Mouse (Mus musculus) right cerebral cortex, postnatal 25 days (tissue): Measurements from ENCODE around the gene Gimap7.

Experiments used
- DNase-seq: peaks from one replicate; pipeline ENCODE4 v3.0.0; 2022

The Gimap7 gene

DNA sequence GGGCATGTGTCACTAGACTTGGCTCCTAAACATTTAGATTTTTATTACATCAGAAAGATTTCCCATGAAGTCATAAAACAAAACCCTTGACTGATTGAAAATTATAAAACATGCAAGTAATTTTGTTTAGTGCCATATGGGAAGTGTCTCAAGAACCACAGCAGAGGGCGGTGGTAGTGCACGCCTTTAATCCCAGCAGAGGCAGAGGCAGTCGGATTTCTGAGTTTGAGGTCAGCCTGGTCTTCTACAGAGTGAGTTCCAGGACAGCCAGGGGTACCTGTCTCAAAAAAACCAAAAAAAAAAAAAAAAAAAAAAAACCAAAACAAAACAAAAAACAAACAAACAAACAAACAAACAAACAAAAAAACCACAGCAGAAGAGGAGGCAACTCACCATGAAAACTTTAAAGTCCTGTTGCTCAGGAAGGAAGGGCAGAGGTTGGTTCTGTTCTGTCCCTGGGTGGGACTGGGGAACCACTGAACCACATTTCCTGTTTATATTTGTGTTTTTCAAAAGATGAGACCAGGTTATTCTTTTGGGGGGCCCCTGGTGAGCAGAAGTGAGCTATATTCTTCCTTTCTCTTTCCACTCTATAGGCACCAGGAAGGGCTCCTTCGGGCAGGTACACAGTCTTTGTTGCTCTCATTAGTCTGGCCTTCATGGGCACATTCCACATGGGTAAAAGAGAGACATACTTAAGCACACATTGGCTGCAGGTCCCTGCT lies 21.4 kb upstream of the Gimap7 start:
- no peak for DNase-seq

DNA sequence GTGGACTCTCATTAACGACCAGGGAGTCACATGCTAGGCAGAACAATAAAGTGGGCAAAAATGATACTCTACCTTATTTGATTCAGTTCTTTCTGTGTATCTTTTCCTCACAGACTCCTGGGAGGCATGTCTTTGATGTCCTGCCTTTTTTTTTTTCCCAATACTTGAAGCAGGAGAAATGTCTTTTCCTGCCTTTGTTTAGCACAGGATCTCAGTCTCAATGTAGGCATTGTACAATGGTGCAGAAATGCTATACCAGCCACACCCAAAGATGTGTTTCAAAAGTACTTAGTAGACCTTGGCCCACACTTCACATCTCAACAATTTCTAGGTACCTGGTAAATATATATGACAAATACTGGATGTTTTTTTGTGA lies 20.9 kb upstream of the Gimap7 start:
- no peak for DNase-seq

DNA sequence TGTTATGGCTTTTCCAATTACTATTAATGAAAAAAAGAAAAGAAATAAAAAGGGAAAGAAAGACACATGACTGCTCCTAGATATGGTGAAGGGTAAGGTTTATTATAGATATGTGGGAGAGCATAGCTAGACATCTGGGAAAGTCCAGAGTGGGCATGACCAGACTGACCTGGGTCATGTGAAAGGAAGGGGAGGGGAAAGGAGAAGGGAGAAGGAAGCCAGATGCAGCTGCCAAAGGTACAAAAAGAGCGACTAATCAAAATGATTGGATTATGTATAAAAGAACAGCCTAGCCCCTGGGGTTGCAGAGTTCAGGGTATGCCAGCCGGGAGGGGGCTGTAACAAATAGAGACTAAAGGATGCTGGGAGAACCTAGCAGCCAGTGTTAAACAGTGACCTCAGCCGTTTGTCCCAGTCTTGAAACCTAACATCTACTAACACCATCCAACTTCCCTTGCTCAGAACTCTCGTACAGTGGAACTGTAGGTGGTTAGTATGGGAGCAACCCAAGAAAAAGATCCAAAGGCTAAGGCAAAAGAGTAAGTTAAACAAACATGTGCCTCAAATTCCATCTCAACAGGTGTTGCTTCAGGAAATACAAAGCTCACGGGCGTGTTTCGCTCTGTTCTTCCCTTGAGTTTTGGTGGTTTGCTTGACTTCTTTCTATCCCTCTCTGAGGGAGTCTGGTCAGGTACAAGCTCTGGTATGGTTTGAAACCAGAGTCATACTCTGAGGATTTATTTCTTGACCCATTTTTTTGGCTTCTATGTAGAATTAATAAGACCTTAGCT lies 20.2 kb upstream of the Gimap7 start:
- DNase-seq, result no peak

DNA sequence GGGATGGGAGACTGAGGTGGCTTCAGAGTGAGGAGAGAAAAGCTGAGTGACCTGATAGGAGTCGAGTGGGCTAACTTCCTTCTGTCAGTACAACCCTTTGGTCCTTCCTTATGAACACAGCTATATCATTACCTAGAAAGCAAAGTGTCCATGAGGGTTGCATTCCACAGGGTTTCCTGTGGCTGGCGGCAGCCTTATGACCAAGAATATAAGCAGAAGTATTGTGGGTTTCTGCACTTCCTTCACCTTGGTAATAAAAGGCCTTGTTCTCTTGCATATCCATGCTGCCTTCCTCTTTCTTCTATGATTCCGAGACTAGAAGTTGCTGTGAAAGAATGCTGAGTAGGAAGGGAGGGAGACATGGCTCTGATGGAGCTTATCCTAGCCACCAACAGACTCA lies 19.5 kb upstream of the Gimap7 start:
- DNase-seq, result no peak

DNA sequence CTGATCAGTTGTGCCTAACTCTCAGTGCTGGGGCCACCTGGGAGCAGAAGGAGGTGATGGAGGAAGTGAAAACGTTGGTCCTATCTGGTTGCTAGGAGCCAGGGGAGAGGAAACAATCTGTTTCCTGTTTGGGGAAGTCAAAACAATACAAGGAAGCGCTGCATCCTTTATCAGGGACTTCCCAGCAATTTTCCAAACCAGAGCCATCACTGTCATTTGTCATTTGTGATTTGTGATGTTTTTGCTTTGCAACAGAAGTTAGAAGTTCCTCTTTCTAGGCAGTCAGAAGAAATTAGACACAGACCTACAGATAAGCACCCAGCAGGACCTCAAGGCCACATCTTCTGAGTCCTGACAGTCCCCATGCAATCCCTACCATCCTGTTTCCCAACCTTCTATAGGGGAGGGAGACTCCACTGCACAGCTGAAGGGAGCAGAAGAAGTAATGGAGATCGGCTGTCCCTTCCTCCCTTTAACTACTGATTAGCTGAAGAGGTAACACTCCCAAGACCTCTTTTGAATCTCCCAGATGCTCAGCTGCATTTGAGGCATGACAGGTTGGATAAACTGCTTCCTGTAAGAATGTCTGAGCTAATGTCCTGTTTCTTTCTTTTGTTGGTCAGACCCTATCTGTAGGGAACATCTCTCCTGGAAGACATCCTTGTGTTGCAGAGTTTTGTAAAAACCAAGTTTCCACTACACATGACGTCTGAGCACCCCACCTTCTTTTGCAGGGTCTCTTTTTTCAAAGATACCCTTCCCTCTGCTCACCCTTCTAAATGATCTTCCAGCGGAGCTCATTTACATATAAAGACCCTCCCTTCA lies 18.0 kb upstream of the Gimap7 start:
- DNase-seq, result no peak

DNA sequence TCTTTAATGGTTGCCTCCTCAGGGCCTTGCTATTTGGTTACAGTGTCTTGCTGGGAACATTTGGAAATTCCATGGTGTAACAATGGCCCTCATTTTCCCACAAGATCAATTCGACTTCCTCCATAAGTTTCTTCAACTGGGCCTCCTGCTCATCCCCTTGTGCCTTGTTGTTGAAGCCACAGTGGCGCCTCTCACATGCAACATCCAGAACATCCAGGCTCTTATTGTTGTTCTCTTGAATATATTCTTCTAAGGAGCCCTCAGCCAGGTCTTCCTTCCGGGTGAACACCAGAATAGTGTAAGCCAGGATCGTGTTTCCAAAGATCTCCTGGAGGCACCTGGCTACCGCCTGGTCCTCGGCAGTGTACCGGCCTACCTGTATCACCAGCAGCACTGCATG lies 16.3 kb upstream of the Gimap7 start:
- no peak for DNase-seq

DNA sequence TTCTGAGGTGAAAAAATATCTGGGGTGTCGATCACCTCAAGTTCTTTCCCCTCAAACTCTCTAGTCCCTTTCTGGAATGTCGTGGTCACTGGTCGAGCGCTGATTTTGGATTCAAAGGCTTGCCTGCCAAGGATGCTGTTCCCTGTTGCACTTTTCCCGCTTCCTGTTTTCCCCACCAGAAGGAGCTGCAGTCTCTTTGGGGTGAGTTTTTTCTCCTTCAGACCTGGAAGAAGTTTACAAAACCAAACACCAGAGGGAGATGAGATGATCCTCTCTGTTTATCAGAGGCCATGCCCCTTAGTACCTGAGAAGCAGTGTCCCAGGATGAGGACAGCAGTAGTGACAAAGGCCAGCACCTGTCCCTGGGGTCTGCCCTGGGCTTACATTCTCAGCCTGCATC lies 15.8 kb upstream of the Gimap7 start:
- no peak for DNase-seq

DNA sequence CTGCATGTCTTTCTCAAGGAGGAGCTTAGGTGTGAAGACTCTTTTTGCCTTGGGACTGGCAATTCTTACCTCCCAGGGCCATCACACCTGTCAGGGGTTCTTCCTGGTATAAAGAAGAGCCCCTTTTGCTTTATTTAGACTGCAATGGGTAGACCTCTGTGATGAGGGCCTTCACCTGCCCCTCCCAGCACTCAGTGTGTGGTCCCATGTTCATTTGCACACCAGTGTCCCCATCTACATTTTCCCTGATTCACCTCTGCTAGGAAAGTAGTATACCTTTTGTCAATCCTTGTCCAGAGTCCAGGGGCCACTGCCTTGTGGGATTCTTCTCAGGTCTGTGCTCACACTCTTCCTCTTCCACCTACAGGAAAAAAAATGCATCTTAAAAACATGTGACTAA lies 14.3 kb upstream of the Gimap7 start:
- DNase-seq, result no peak

DNA sequence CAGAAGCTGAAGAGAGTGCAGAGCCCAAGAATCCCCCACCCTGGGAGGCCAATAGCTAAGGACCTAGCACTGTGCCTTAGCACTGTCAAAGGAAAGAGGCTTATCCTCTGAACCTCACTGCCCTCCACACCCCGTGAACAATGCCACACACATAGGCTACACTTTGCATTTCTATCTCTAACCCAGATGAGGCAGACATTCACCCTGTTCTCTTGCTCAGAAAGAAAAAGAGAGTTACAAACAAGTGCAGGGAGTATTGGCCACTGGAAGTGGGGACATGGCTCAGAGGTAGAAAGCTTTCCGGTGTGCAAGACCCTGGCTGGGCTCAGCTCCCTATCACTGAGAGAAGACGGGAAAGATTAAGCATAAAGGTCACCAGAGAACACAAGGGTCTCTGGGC lies 12.3 kb upstream of the Gimap7 start:
- DNase-seq, result no peak

DNA sequence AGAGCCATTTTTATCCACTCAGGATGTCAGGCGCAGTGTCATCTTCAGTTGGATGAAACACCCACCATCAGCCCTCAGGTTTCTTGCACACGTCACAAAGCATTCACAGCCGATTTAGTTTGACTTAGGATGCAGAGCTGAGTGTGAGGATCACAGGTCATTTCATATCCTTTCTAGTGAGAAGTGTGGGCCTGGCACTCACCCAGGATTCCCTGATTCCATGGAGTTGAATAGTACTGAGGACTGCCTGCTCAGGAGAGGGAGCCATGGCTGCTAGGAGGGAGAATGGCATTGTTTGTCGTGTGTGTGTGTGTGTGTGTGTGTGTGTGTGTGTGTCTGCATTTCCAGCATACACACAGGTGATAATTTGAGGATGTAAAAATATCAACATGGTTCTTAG lies 1.9 kb downstream of the Gimap7 start:
- DNase-seq, result no peak

DNA sequence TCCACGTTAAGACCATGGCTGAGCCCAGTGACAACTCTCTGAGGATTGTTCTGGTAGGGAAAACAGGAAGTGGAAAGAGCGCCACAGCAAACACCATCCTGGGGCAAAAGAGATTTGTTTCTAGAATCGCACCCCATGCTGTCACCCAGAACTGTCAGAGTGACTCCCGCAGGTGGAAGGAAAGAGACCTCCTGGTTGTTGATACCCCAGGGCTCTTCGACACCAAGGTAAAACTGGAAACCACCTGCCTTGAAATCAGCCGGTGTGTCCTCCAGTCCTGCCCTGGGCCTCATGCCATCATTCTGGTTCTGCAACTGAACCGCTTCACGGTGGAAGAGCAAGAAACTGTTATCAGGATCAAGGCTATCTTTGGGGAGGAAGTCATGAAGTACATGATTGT lies 5.0 kb downstream of the Gimap7 start:
- DNase-seq, result no peak

DNA sequence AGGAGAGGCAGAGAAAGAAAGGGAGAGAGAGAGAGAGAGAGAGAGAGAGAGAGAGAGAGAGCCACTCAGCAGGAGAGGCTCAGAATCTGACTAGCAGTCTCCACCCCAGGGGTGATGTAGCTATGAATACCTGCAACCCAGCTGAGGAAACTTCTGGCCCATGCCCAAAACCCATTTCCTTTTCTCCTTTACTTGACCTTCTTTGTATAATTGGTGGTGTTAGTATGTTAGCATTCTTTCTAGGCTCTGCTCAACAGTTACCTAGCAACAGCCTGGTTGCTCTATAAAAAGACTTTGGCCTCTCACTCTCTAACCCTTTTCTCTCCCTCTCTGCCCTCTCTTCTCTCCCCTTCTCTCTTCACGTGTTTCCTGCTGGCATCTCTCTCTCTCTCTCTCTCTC lies 7.1 kb downstream of the Gimap7 start:
- DNase-seq, result no peak

DNA sequence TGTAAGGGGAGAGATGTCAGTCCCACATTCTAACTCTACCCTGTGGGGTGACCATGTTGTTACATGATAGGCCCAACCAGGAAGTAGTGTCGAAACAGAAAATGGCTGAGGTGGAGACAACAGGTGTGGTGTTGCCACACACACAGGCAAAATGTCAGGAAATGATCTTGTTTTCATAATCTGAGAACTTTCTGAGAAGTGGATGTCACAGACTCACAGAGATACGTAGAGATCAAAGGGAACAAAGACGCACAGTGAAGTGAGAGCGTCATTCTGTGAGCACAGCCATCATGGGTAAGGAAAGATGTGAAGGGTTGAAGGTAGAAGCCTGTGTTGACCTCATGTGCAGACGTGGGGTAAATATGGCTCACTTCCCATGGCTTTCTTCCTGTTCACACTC lies 9.3 kb downstream of the Gimap7 start:
- no peak for DNase-seq

DNA sequence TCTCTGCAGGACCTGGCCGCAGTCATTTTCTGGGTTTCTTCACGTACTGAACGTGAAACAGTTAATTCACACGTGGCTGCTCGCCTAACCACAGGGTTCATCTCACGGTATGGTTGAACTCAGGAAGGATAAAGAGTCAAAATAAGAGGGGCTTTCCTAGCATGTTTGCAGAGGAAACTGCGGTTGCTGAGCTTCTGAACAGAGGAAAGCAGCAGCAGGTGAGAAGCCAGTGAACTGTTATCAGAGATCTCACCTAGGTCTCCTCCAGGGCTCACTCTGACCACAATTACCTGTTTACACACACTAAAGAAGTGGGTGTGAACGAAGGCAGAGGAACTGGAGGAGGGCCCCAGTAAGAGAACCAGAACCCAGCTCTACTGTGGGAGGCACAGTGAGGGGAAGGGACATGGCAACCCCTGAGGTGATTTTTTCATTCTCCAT lies 14.5 kb downstream of the Gimap7 start:
- DNase-seq, result no peak

DNA sequence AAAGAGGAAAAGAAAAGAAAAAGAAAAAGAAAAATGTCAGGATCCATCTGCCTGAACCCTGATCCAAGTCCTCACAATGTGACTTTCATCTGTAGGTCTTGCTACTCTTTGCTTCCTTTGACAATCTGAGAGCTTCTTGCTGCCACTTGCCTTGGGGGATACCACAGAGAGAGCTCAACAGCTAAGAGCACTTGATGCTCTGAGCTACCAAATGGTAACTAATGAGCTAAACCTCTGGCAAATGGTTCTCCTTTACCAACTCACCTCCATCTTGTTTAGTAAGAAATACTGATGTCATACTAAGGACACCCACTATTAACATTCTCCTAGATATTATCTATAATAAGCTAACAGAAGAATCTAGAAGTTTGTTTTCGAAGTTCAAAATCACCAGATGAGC lies 15.2 kb downstream of the Gimap7 start:
- DNase-seq, result no peak

DNA sequence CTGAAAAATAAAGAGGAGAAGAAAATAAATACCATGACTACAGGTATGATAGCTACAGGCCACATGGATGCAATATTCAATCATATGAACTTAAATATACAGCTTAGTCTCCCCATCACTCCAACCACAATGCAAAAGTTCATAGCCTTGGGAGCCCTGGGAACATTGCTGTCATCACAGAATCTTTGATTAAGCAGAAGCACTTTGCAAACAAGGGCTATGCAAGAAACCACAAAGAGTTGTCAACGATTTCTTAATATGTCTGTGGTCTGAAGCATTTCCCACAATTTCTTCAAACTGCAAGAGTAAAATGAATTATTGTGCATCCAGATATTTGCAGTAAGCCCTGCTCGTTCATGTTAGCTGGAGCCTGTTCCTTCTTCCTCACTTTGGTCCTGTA lies 18.6 kb downstream of the Gimap7 start:
- DNase-seq, result no peak

DNA sequence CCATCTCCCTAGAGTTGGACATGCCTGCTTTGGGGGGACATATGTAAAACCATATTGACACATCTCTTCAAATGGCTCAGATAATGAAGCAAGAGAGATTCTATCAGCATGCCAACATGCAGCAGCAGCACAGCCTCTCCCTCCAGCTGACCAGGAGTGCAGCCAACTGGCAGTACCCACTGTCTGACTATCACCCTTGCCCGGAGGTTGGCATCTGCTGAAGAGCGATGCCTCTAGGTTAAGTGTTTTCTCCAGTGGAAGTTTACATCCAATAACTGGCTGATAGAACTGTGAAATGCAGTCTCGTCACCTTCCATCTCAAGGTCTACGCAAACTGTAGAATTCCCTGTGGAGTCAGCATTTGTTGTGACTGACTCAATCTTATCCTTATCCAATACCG lies 19.3 kb downstream of the Gimap7 start:
- no peak for DNase-seq

DNA sequence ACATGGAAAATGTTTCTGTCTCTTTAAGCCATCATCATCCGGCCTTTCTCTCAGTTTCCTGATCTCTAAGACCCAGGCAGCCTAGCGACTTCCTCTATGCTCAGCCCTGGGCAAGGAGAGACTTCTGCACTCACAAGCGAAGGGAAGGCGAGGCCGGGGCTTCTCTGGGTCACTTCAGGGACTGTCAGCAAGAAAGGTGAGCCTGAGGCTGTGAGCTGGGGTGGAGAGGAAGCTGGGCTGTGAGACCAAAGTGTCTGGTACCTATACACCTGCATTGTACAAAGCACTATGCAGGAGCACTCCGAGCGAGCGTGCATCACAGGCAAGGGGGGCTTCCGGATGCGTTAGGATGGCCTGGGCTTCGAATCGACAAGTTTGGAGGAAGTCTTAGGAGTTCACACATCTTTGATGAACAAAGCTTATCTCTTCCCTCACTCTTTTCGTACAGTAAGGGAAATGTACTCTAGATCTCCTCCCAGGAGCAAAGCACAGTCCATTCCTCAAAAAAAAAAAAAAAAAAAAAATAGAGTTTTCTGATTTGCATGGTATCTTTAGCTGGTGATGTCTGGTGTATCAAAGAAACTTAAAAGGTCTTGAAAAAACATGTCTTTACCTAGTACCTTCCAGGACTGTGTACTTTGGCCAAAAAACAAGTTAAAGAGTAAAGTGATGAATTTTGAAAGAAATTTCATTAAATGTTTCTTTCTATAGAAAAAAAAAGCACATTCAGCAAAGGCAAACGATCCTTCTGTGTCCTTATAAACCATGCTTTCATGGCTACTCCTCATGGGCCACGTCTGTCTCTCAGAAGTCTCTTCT lies 20.7 kb downstream of the Gimap7 start, which contains the start of gene Gimap1:
Gene Gimap1, plus strand, starts transcription at position 94 of the 819 bp plus-strand sequence.
- no peak for DNase-seq

DNA sequence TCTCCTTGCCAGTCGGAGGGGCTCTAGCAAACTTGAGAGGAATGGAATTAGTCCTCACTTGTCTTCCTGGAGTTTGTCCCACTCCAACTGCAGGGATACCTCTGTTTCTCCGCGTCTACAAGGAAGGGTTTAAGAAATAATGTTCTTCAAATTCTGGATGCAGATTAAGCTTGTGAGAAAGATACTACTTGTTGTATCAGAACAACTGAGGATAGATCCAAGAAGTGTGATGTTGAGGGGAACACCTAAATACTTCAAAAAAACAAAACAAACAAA lies 21.3 kb downstream of the Gimap7 start:
- DNase-seq, result no peak

DNA sequence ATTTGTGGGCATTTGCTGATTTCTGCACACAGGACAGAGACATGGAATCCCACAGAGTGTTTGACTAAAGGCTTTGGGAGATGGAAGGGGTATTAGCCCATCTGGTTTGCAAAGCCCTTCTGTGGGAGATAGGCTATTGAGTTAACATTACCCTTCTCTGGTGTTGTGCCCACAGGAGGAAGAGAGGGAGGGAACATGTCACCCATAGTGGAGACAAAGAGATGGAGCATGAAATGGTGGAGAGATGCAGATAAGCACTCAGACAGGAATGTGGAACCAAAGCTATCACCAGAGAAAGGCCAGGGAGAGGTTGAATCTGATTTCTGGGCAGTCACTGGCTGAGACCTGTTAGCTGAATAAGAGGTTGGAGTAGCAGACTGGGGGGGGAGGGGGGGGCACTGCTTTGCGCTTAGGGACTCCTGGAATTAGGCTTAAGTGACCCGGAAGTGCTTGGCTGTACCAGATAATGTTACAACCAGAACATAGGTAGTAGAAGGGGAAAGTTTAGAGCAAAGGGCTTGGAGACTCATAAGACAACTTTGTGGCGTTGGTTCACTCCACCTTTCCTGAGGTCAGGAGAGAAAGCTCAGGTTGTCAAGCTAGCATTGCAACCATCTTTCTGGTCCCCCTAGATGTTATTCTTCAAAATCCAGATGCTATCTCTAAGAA lies 22.2 kb downstream of the Gimap7 start:
- no peak for DNase-seq

DNA sequence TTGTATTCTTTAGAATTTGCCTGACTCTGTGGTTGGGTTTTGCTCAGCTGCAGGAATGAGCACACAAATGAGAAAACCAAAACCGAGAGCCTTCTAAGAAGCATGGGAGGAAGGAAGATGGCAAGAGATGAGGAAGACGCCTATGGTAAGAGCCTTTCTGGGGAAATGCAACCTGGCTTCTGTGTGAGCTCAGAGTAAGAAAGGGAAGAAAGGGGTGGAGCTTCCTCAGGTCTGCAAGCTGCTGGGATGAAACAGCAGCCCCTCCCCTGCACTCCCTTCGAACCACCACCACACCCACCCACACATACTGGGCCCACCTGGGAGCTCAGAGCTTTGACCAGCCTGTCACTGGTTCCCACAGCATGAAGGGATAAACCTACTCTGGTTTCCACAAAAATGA lies 22.9 kb downstream of the Gimap7 start:
- no peak for DNase-seq

DNA sequence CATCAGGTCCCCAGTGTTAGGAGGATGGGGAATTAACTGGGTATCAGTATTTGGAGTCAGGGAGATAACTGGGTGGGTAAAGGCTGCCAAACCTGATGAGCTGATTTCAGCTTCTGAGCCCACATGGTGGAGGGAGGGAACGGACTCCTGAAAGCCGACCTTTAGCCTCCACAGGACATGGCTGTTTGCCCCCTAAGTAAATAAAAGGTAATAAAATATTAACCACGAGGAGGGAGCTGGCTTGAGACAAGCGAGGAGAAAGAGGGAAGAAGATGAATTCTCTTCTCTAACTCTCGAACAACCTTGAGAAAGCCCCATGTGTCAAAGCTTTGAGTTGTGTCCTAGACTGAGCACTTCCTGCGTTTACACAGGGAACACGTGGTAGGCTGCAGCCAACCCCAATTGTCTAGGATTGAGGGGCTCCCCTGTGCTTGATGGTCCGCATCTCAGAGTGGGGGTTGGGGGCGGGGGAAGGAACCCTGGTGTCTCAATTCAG lies 23.3 kb downstream of the Gimap7 start:
- DNase-seq, result no peak
